Mouse (Mus musculus): Measurements from ENCODE around the gene Gm3453. TPM values are rescaled to one million over a fixed set of nuclear protein-coding genes. Genes with fewer than 3 reads are reported as not detected.
"Not testable (repeated sequence)": the region's sequence is repeated elsewhere in the genome, so short reads cannot be mapped to it uniquely, and the experiment has no call there.

Gm3453 gene
- total RNA-seq (2021), result not detected
- long read RNA-seq, experiment 1, result 0 reads
- long read RNA-seq, experiment 2, result 0 reads

DNA sequence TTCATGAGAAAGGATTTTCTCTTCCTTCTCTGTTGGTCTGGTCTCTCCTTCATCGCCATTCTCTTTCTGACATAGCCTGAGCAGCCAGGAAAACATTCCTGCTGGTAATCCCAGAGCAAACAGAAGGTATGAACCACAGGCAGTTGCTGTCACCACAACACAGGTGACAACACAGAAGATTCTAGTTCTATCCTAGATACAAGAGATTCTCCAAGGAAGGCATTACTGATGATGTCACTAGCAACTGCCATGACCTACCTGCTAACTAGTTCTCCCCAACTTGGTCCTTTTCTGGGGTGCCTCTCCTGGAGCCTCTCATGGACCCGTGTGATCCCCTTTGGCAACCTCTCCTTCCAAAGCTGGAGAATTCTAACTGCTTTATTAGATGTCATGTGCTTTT lies at the start of gene Gm3453:
Gene Gm3453 (minus strand): TSS at position 101 of the 400 bp plus-strand sequence.
- DNase-seq (ENCODE audit: low spot score), result not testable (repeated sequence)

DNA sequence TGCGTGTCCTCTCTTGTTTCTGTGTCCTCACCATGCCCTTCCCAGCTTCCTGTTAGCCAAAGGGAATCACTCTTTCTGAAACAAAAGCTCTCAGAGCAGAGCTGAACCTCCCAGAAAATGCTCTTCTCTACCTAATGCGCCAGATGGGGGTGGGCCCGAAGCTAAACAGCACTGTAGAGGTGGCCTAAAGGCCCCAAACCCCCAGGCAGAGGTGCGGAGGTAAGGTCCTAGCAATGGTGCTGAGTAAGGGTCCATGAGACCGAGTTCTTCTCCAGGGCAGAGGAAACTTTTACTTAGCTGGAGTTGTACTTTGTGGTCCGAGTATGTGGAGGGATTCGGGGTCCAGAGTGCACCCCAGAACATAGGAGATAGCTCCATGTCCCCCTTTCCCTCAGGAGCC lies 8.2 kb upstream of the Gm3453 start:
- not testable (repeated sequence) for DNase-seq (ENCODE audit: low spot score)

DNA sequence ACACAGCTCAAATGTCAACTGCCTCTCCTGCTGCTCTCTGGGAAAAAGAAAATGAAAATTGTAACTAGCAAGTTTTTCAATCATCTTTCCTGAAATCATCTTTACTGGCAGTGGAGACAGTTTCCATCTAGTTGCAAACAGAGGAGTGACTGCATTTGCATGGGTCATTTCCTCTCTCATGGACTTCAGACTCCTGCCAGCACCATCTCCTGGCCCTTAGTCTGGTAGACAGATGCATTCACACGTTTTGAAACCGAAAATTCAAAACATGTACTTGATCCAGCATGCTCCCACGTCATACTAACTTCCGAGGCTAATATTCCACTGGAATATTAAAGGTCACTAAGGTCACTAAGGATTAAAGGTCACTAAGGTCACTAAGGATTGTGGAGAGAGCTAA lies 16.5 kb downstream of the Gm3453 start:
- DNase-seq (ENCODE audit: low spot score), result not testable (repeated sequence)

DNA sequence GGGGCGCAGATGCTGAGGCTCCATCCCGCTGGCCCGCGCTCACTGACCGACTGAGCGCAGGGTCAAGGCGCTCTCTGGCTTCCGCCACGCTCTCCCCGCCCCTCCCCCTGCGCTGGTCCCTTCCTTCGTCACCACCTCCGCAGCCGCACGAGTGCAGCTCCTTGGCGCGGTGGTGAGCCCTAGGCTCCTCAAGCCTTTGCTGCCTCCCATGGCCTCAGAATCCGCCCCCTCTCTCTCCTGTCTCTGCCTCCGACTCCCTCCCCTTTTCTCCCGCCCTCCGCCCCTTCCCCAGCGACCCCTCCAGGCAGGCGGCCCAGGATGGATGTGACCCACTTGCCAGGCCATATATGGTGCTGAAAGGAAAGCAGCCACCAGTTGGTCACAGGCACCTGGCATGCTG lies 17.3 kb downstream of the Gm3453 start, which contains the start of gene Gm3248:
Gene Gm3248 (minus strand): TSS at position 111 of the 400 bp plus-strand sequence.
- peak; percentile 1 for DNase-seq (ENCODE audit: low spot score)

DNA sequence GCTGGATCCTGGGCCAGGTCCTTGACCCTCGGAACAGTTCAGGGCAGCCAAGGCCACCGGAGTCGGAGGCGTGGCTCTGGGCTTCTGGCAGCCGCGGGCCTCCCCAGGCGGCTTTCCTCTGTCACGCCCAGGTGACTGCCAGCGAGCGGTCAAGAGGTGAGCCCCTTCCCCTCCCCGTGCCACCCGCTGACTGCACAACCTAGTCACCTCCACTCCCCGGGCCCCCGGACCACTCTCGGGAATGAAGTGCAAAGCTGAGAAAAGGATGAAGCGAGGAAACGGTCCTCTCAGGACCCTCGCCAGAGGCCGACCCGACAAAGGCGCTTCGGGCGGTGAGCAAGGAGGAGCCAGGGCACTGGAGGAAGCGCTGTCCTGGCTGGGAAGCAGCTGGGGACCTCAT lies 17.8 kb downstream of the Gm3453 start:
- DNase-seq (ENCODE audit: low spot score), result peak; percentile 0

DNA sequence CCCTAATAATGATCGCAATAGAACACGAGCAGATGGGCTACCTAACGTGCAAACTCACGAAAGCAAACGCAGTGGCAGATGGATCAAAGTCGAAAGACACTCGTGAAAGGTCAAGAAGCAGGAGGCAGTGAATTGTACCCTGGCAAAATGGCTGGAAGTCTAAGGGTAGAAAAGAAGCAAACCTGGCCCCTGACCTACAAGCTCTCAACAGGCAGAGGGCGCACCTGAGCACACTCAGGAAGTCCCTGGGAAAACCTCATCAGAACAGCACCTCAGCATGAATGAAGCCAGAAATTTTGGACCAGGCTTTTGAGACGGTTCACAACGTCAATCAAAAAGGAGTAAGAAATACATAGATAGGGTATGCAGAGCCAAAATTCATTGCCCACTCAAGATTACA lies 18.5 kb downstream of the Gm3453 start:
- not testable (repeated sequence) for DNase-seq (ENCODE audit: low spot score)

DNA sequence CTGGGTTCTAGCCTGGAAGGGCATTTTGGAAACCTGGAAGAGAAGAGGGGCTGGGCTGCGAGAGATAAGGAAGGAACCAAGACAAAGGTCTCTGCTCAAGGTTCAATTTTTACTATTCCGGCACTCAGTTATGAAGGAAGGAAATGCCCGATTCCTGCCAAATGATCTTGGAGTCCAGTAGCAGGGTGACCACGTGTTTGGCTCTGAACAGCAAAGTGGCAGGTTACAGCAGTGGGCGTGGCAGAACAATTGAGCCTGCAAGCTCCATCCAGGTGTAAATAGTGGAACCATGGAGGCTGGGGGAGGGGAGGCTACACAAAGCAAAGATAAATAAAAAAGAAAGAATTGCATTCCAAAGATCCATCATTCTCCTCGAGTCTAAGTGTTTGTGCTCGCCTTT lies 55.7 kb downstream of the Gm3453 start:
- not testable (repeated sequence) for DNase-seq (ENCODE audit: low spot score)

Other genes with a start within 250 kb of the Gm3453 start
- gene Gm3373, start 237.6 kb downstream of the Gm3453 start, total RNA-seq (2021), result under 1 TPM in 1 of 2 experiments, not detected in 1; 0.14 TPM
- gene Gm3383, start 171.2 kb downstream of the Gm3453 start, total RNA-seq (2021), result under 1 TPM in 1 of 2 experiments, not detected in 1; 0.26 TPM
- not detected for gene Gm3424, start 148.8 kb downstream of the Gm3453 start, total RNA-seq (2021)
- not detected for gene Gm8237, start 98.8 kb downstream of the Gm3453 start, total RNA-seq (2021)
- not detected for gene Gm3248, start 17.4 kb downstream of the Gm3453 start, total RNA-seq (2021)
- not detected for gene Gm6337, start 79.1 kb upstream of the Gm3453 start, total RNA-seq (2021)
- gene Gm8206, start 114.8 kb upstream of the Gm3453 start, total RNA-seq (2021), result not detected
- not detected for gene Gm3468, start 129.5 kb upstream of the Gm3453 start, total RNA-seq (2021)
- gene Gm3476, start 146.7 kb upstream of the Gm3453 start, total RNA-seq (2021), result not detected
- not detected for gene Gm21560, start 240.2 kb upstream of the Gm3453 start, total RNA-seq (2021)